Mouse (Mus musculus): ENCODE measurements around the gene Clec1b.

- TF ChIP-seq CTCF (IDR thresholded peaks at IDR 0.05), result no peak
- no peak for TF ChIP-seq POLR2A (IDR thresholded peaks at IDR 0.05; ENCODE audit: insufficient read depth, low read depth, low read length)
These were observed 40.7 kb upstream of the Clec1b start for GRCm38 (mm10) chr6:129356430-129356829.

Data from heart, adult 2 months (tissue).